Mouse (Mus musculus): ENCODE measurements around the gene Pxylp1. TPM values are rescaled to one million over a fixed set of nuclear protein-coding genes. Genes with fewer than 3 reads are reported as not detected.
"Not testable (repeated sequence)": the region's sequence is repeated elsewhere in the genome, so short reads cannot be mapped to it uniquely, and the experiment has no call there.

The Pxylp1 gene
- 5.2 and 7.5 TPM in 2 replicates for polyA plus RNA-seq (2015; fragmentation: Nextera tagmentation; extraction: Ambion mirVana)

GRCm38 (mm10) chr9:96892546-96892945 lies at the start of gene Pxylp1:
TSS of gene Pxylp1 (minus strand) at chr9:96892669.
- DNase-seq (ENCODE audit: low spot score): no peak

GRCm38 (mm10) chr9:96938887-96939286 lies 46.4 kb upstream of the Pxylp1 start:
- no peak for DNase-seq (ENCODE audit: low spot score)

GRCm38 (mm10) chr9:96936427-96936826 lies 44.0 kb upstream of the Pxylp1 start:
- not testable (repeated sequence) for DNase-seq (ENCODE audit: low spot score)

GRCm38 (mm10) chr9:96935556-96936300 lies 43.3 kb upstream of the Pxylp1 start:
- peak; percentile 86 for DNase-seq (ENCODE audit: low spot score)

- DNase-seq (ENCODE audit: low spot score): peak; percentile 22
Observed at GRCm38 (mm10) chr9:96934816-96935215, 42.3 kb upstream of the Pxylp1 start.

- DNase-seq (ENCODE audit: low spot score): no peak
Observed at GRCm38 (mm10) chr9:96932751-96933150, 40.3 kb upstream of the Pxylp1 start.

GRCm38 (mm10) chr9:96923577-96924316 lies 31.3 kb upstream of the Pxylp1 start:
- DNase-seq (ENCODE audit: low spot score): no peak

- DNase-seq (ENCODE audit: low spot score): no peak
Observed at GRCm38 (mm10) chr9:96923119-96923518, 30.6 kb upstream of the Pxylp1 start.

GRCm38 (mm10) chr9:96916620-96917538 lies 24.4 kb upstream of the Pxylp1 start:
- peak; percentile 97 for DNase-seq (ENCODE audit: low spot score)

- no peak for DNase-seq (ENCODE audit: low spot score)
Observed at GRCm38 (mm10) chr9:96916076-96916475, 23.6 kb upstream of the Pxylp1 start.

- no peak for DNase-seq (ENCODE audit: low spot score)
Observed at GRCm38 (mm10) chr9:96914851-96915250, 22.4 kb upstream of the Pxylp1 start.

- DNase-seq (ENCODE audit: low spot score): peak; percentile 17
Observed at GRCm38 (mm10) chr9:96914005-96914404, 21.5 kb upstream of the Pxylp1 start.

GRCm38 (mm10) chr9:96909503-96909902 lies 17.0 kb upstream of the Pxylp1 start:
- DNase-seq (ENCODE audit: low spot score): no peak

- no peak for DNase-seq (ENCODE audit: low spot score)
Observed at GRCm38 (mm10) chr9:96908737-96909136, 16.3 kb upstream of the Pxylp1 start.

GRCm38 (mm10) chr9:96904360-96905355 lies 12.2 kb upstream of the Pxylp1 start:
- DNase-seq (ENCODE audit: low spot score): no peak

- DNase-seq (ENCODE audit: low spot score): no peak
Observed at GRCm38 (mm10) chr9:96899717-96900116, 7.2 kb upstream of the Pxylp1 start.

GRCm38 (mm10) chr9:96899004-96899403 lies 6.5 kb upstream of the Pxylp1 start:
- no peak for DNase-seq (ENCODE audit: low spot score)

GRCm38 (mm10) chr9:96896690-96897089 lies 4.2 kb upstream of the Pxylp1 start:
- no peak for DNase-seq (ENCODE audit: low spot score)

GRCm38 (mm10) chr9:96893582-96893981 lies 1.1 kb upstream of the Pxylp1 start:
- no peak for DNase-seq (ENCODE audit: low spot score)
